In the genomic region with DNA sequence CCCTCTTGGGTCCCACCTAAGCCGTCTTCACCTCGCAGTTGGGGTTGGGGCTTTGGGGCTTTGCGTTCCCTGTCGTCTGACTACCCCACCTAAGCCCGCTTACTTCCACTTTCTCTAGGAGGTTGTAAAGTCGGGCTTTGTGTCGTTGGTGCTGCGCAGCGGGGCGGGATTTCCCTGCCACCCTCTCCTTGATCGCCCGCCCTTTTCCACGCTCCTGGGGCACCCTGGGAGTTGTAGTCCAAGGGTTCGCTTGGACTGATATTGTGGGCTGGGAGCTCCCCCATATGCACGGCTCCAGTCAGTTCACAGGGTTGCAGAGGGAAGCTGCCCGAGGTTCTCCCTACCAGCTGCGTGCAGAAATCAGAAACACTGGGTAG, we compare ENCODE assay signal across 8 mouse cellular contexts.
DNase-seq lines count a peak whose midpoint lies in the region; ATAC-seq lines count a peak whose summit lies in the region.

No protein-coding gene starts in this region.

- H3K4me1 ChIP-seq in hindbrain, embryonic 15.5 days (replicated peaks): no peaks in the 10 kb centered on the region

- DNase-seq in adrenal gland, adult (ENCODE audit: inconsistent age in 2 of 2, low spot score in 1 of 2): peak; percentile 89 to 95
- DNase-seq in gastrocnemius, adult 18-20 months (ENCODE audit: low spot score): peak; percentile 90
- DNase-seq in layer of hippocampus, postnatal 36 days: peak; percentile 80 to 86
- peak; percentile 93 for DNase-seq in lung, postnatal 25 days (ENCODE audit: low spot score)
- peak; percentile 81 to 83 for DNase-seq in right cerebral cortex, adult 2 months (ENCODE audit: low spot score in 2 of 2)
- DNase-seq in urinary bladder, postnatal 25 days (ENCODE audit: low spot score): peak; percentile 64

- 14% methylated on average over 17 of the region's 17 CpGs for WGBS in hindbrain, embryonic 15.5 days

- peak; percentile 97 for ATAC-seq in common myeloid progenitor, adult 5-6 weeks (replicated peaks; ENCODE audit: low read depth, poor library complexity, severe bottlenecking)
- peak; percentile 97 for ATAC-seq in hindbrain, embryonic 15.5 days (ENCODE audit: low FRiP score, low read depth)

- H3K9me3 ChIP-seq in hindbrain, embryonic 15.5 days: no peaks in the 10 kb centered on the region

- no peaks in the 10 kb centered on the region for H3K36me3 ChIP-seq in hindbrain, embryonic 15.5 days

- H3K9ac ChIP-seq in hindbrain, embryonic 15.5 days: peak overlapping the region; percentile 70

- H3K4me3 ChIP-seq in hindbrain, embryonic 15.5 days: peak overlapping the region; percentile 58

- H3K27me3 ChIP-seq in hindbrain, embryonic 15.5 days: no peaks in the 10 kb centered on the region

- peak overlapping the region; percentile 28 for H3K4me2 ChIP-seq in hindbrain, embryonic 15.5 days

- H3K27ac ChIP-seq in hindbrain, embryonic 15.5 days (replicated peaks): peak overlapping the region; percentile 85

Comparison
In these comparisons a context has a peak if more than half of its experiments do, and no peak if none do; other contexts are left out.
1. Peak in every context shown above with its lines: DNase-seq, ATAC-seq, H3K4me3 ChIP-seq and H3K27ac ChIP-seq.